Mouse (Mus musculus): ENCODE measurements around the gene Ipo4.
A peak's percentile ranks its signal among the peaks of the same experiment; 100 is the strongest.

Ipo4 gene

DNA sequence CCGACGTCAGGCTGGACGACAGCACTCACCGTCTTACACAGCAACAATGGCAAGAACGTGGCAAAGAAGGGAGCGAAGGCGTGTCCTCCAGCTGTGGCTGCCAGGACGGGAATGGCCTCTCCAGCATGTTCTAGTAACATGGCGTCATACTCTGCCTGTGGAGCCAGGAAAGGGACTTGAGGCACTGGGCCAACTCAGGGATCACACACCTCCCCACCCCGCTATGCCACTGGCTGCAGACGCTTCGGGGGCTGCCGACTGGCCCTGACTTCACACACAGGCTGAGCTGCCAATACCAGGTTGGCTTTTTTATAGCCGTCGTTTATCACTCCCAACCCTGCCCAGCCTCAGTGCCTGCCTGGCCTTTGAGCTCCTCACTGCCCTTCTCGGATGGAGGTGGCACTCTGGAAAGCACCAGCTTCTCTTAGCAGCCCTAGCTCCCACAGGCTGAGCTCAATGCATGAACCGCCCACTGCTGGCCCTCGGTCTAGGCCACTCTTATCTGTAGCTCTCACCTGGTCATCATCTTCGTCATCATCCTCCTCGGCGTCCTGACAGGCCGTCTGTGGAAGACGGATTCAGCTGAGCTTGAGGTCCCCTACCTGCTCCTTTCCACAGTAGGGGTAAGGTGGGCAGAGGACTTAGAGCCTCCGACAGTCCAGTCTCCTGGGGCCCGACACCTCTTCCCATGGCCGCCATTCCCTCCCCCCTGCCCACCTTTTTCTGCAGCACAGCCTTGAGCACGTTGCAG lies 7.5 kb downstream of the Ipo4 start:
- no peak for DNase-seq

GRCm38 (mm10) chr14:55618486-55619195 lies 17.1 kb downstream of the Ipo4 start:
- DNase-seq, result peak; percentile 42 to 50

- DNase-seq, result peak; percentile 69 to 73
Measured at GRCm38 (mm10) chr14:55617822-55618221, 17.9 kb downstream of the Ipo4 start, which contains the start of gene Rec8. TSS of gene Rec8 (plus strand) at chr14:55618037.

DNA sequence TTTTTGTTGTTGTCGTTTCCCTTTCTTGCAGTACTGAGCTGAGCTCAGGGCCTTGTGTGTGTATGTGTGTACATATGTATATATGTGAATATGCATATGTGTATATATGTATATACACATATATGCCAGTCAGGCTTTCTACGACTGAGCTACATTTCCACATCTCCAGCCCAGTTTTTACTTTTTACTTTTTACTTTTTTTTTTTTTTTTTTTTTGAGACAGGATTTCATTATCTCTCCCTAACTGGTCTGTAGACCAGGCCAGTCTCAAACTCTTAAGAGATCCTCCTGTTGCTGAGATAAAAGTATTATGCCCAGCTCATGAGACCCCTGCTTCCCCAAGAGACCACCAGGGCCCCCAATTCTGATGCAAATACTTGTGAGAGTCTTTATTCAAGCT lies 18.9 kb downstream of the Ipo4 start:
- DNase-seq, result no peak

DNA sequence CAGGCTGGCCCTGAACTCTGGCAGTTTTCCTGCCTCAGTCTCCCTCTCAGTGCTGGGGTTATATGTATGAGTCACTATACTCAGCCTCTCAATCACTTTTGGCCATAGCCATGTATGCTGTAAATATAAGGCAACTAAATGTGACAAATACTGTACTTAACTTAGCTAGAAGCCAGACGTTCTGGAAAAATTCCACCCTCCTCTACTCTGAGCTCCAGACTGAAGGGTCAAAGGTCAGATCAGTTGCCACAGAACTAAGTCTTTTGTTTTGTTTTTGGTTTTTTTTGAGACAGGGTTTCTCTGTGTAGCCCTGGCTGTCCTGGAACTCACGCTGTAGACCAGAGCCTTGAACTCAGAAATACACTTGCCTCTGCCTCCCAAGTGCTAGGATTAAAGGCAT lies 19.9 kb downstream of the Ipo4 start:
- DNase-seq, result no peak

GRCm38 (mm10) chr14:55614565-55615178 lies 21.1 kb downstream of the Ipo4 start:
- DNase-seq, result no peak

DNA sequence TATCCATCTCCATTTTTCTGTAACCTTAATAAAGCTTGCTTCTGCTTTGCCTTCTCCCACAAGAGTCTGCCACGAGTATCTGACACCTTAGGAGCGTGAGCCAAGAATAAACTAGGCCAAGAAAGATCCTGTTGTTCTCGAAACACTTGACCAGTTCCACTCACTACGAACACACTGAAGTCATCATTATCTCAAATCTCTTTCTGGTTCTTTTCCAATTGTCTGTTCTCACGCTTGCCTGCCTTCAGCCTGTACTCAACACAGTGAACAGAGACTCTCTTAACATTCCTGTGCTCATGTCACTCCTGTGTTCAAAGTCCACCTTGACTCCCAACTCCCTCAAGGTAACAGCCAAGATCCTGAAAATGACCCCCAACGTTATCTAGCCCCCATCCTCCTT lies 22.4 kb downstream of the Ipo4 start:
- DNase-seq, result no peak

DNA sequence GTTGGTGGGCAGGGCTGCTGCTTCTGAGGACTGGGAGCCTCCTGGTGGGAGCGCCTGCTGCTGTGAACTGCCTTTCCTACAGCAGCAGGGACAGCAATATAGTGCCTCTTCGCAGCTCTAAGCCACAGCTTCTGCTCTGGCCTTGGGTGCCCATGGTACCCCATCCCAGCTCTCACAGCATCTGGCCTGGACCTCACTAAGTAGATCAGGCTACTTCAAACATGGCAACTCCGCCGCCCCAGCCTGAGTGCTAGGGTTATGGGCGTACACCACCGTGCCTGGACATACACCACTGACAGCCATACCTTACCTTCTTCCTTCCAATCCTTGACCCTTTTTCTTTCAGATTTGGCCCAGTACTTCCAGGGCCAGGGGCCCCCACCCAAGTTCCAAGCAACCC lies 27.4 kb downstream of the Ipo4 start:
- no peak for DNase-seq

GRCm38 (mm10) chr14:55605743-55606459 lies 29.9 kb downstream of the Ipo4 start:
- no peak for DNase-seq

GRCm38 (mm10) chr14:55604823-55605222 lies 30.9 kb downstream of the Ipo4 start:
- DNase-seq, result no peak

- peak; percentile 84 to 87 for DNase-seq
Measured at GRCm38 (mm10) chr14:55603633-55604576, 31.9 kb downstream of the Ipo4 start.

- DNase-seq, result no peak
Measured at GRCm38 (mm10) chr14:55603271-55603632, 32.5 kb downstream of the Ipo4 start, which contains the start of gene Irf9. TSS of gene Irf9 (plus strand) at chr14:55603571.

DNA sequence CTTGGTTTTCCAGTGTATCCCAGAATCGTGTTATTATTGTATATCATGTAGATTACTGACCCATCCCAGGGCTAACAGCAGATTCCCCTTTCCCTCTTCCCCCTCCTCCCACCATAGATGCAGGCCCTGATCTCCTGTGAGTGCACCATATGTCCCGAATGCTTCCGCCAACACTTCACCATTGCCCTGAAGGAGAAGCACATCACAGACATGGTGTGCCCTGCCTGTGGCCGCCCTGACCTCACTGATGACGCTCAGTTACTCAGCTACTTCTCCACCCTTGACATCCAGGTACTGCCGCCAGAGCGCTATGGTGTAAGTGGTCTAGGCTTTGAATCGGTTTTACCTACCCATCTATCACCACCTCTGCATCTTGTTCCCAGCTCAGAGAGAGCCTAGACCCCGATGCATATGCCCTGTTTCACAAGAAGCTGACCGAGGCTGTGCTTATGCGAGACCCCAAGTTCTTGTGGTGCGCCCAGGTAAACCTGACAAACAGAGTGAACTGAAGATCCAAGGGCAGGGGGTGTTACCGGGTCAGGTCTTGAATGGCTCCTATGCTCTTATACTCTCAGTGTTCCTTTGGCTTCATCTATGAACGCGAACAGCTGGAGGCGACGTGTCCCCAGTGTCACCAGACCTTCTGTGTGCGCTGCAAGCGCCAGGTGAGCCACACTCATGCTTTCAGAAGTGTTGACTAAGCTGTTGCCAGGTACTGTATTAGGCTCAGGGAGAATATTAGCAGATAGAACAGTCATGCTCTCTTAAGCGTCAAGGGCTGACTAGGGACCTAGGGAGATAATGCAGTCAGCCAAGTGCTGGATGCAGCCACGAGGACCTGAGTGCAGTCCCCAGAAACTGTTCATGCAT lies 37.0 kb downstream of the Ipo4 start:
- DNase-seq, result no peak

DNA sequence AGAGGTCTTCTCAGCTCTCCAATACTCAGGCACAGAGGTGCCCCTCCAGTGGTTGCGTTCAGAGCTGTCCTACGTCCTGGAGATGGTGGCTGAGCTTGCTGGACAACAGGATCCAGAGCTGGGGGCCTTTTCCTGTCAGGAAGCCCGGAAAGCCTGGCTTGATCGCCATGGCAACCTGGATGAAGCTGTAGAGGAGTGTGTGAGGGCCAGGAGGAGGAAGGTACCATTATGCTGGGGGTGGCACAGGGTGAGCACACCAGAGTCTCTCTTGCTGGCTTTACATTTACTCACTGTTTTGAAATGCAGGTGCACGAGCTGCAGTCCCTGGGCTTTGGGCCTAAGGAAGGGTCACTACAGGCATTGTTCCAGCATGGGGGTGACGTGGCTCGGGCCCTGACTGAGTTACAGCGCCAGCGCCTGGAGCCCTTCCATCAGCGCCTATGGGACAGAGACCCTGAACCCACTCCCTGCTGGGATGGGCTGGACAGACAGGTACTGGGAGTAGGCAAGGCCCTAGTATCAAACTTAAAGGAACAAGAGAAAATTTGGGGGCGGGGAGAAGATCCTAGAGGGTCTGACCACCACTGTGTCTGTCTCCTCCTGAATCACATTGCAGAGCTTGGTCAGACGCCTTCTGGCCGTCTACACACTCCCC lies 39.6 kb downstream of the Ipo4 start:
- no peak for DNase-seq

GRCm38 (mm10) chr14:55592226-55592625 lies 43.5 kb downstream of the Ipo4 start:
- DNase-seq, result peak in 1 of 2 experiments; percentile 39

GRCm38 (mm10) chr14:55591331-55591891 lies 44.3 kb downstream of the Ipo4 start, which contains the start of gene Rnf31:
TSS of gene Rnf31 (plus strand) at chr14:55591708.
- peak; percentile 90 to 92 for DNase-seq

- peak; percentile 71 to 74 for DNase-seq
Measured at GRCm38 (mm10) chr14:55590748-55591330, 44.9 kb downstream of the Ipo4 start, which contains the start of gene Psme2. TSS of gene Psme2 (minus strand) at chr14:55591113.

DNA sequence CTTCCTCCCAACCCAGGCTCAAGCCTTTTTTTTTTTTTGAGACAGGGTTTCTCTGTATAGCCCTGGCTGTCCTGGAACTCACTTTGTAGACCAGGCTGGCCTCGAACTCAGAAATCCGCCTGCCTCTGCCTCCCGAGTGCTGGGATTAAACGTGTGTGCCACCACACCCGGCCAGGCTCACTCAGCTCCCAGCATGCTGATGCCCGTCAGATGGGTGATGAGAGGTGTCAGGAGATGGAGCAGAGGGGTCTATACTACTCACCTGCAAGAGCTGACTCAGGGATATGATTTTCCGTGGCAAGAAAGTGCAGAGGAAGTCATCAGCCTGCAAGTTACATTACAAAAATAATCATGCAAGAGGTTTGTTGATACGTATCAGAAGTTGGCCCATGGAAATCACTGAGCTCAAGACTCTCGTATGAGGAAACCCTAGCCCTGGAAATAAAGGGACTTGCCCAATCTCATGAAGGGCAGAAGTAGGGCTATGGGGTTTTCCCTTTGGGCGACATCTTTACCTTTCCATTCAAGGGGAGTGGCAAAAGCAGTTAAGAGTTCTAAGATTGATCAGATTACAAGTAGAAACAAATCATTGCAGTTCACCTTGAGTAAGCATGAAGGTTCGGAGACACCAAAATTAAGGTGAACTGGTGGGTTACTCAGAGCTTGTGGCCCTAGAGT lies 45.8 kb downstream of the Ipo4 start:
- DNase-seq, result no peak

DNA sequence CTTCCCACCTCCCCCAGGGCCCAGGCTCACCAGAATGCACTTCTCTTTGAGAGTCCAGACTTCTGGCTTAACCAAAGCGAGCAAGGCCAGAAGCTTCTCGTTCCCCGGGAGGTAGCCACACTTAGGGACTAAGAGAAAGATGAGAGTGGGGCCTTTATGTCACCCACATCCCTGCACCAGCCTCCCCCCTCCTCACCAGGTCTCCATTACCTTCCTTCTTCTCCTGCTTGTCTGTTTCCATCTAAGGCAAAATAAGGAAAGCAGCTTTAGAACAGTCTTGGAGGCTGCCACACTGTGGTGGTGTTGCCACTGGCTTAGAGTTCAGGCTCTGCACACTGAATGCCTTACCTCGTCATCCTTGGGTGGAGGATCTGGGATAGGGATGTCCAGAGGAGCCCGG lies 46.5 kb downstream of the Ipo4 start:
- DNase-seq, result no peak

Measured in cerebellum, postnatal 36 days (tissue).